Mouse (Mus musculus) spleen, postnatal 4 days (tissue): ENCODE measurements around the gene Dmrt1.

Experiments
- DNase-seq, 2 experiments: peaks; one replicate each; pipeline ENCODE4 v3.0.0; 2022; ENCODE audit warnings: low spot score in 2 of 2

The Dmrt1 gene

GRCm38 (mm10) chr19:25622291-25623251 is 117.2 kb downstream of the Dmrt1 start:
- peak; percentile 50 to 86 for DNase-seq

GRCm38 (mm10) chr19:25628490-25628889 is 123.1 kb downstream of the Dmrt1 start:
- DNase-seq, result peak in 1 of 2 experiments; percentile 71

GRCm38 (mm10) chr19:25635119-25635518 is 129.7 kb downstream of the Dmrt1 start:
- no peak for DNase-seq

GRCm38 (mm10) chr19:25635622-25636244 is 130.3 kb downstream of the Dmrt1 start:
- peak in 1 of 2 experiments; percentile 67 for DNase-seq

- DNase-seq, result no peak
Observed at GRCm38 (mm10) chr19:25638766-25639361, 133.4 kb downstream of the Dmrt1 start.

GRCm38 (mm10) chr19:25641786-25642185 is 136.4 kb downstream of the Dmrt1 start:
- no peak for DNase-seq

GRCm38 (mm10) chr19:25647136-25647535 is 141.7 kb downstream of the Dmrt1 start:
- DNase-seq, result no peak

- DNase-seq, result no peak
Observed at GRCm38 (mm10) chr19:25648701-25649100, 143.3 kb downstream of the Dmrt1 start.

GRCm38 (mm10) chr19:25650474-25650873 is 145.1 kb downstream of the Dmrt1 start:
- DNase-seq, result no peak

GRCm38 (mm10) chr19:25652560-25652959 is 147.1 kb downstream of the Dmrt1 start:
- DNase-seq, result no peak
